Mouse (Mus musculus): Measurements from ENCODE around the gene Tmx2.
"Not testable (repeated sequence)": the region's sequence is repeated elsewhere in the genome, so short reads cannot be mapped to it uniquely, and the experiment has no call there.

Gene Tmx2

GRCm38 (mm10) chr2:84682605-84683183, 3.8 kb upstream of the Tmx2 start:
- DNase-seq, result no peak

GRCm38 (mm10) chr2:84677968-84678880, 716 bp downstream of the Tmx2 start, which contains the start of the genes Gm28635 and Med19:
Gene Gm28635 (minus strand): TSS chr2:84678041.
Gene Med19 (plus strand): TSS chr2:84678402.
- peak; percentile 79 to 94 for DNase-seq

GRCm38 (mm10) chr2:84677270-84677967, 1.5 kb downstream of the Tmx2 start:
- no peak for DNase-seq

GRCm38 (mm10) chr2:84671535-84671934, 7.4 kb downstream of the Tmx2 start:
- DNase-seq, result not testable (repeated sequence)

- DNase-seq, result peak; percentile 79 to 87
These were observed 8.4 kb downstream of the Tmx2 start, which contains the start of gene Selenoh for GRCm38 (mm10) chr2:84670569-84670933. Gene Selenoh (minus strand): TSS chr2:84670770.

- no peak for DNase-seq
These were observed 8.9 kb downstream of the Tmx2 start for GRCm38 (mm10) chr2:84669828-84670568.

GRCm38 (mm10) chr2:84666081-84666480, 12.9 kb downstream of the Tmx2 start:
- DNase-seq, result no peak

- no peak for DNase-seq
These were observed 16.1 kb downstream of the Tmx2 start for GRCm38 (mm10) chr2:84662866-84663265.

GRCm38 (mm10) chr2:84660253-84660652, 18.7 kb downstream of the Tmx2 start:
- DNase-seq, result no peak

- DNase-seq, result no peak
These were observed 20.1 kb downstream of the Tmx2 start, which contains the start of gene Btbd18 for GRCm38 (mm10) chr2:84658806-84659205. Gene Btbd18 (plus strand): TSS chr2:84659079.

GRCm38 (mm10) chr2:84655864-84656263, 23.1 kb downstream of the Tmx2 start:
- no peak for DNase-seq

GRCm38 (mm10) chr2:84653354-84653753, 25.6 kb downstream of the Tmx2 start:
- no peak for DNase-seq

GRCm38 (mm10) chr2:84650464-84651195, 28.3 kb downstream of the Tmx2 start, which contains the start of gene Ctnnd1:
Gene Ctnnd1 (minus strand): TSS chr2:84650765.
- DNase-seq, result no peak

GRCm38 (mm10) chr2:84649674-84650073, 29.3 kb downstream of the Tmx2 start:
- DNase-seq, result no peak

GRCm38 (mm10) chr2:84648369-84648768, 30.6 kb downstream of the Tmx2 start:
- no peak for DNase-seq

GRCm38 (mm10) chr2:84647051-84647568, 31.8 kb downstream of the Tmx2 start:
- no peak for DNase-seq

- no peak for DNase-seq
These were observed 32.8 kb downstream of the Tmx2 start for GRCm38 (mm10) chr2:84646138-84646537.

GRCm38 (mm10) chr2:84640833-84641232, 38.1 kb downstream of the Tmx2 start:
- DNase-seq, result no peak

- no peak for DNase-seq
These were observed 40.3 kb downstream of the Tmx2 start for GRCm38 (mm10) chr2:84638428-84639220.

- DNase-seq, result no peak
These were observed 41.3 kb downstream of the Tmx2 start for GRCm38 (mm10) chr2:84637452-84638165.

All from thymus, adult 18-20 months (tissue).